Mouse (Mus musculus) megakaryocyte, embryonic 14.5 days (primary cell): ENCODE measurements around the gene Fry.

Experiments used
- FLI1 ChIP-seq: IDR thresholded peaks from 2 replicates; pipeline ENCODE4 v1.6.1; 2012; ENCODE audit warnings: low read length, inconsistent platforms, mixed read lengths
- GATA1 ChIP-seq: IDR thresholded peaks from 3 replicates; pipeline ENCODE4 v1.6.1; 2012; ENCODE audit warnings: mixed read lengths, low read length, inconsistent platforms, borderline replicate concordance

DNA sequence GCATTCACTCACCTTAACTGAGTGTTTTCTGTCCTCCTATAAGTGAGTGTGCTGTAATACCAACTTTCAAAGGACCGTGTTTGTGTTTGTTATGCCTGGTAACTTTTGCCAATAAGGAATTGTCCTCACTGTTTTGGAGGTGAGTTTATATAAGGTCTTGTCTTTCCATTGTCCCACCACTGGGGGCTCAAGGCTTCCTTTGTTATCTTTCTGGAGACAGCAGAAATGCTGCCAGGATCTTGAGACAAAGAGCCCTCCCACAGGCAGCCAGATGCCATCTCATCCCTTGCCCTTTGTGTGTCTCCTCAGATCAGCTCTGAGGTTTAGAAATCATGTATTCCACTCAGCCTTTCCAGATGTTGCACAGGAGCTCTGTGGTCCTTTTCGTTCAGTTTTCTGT lies 194.8 kb downstream of the Fry start:
- TF ChIP-seq FLI1 (no peak), GATA1 (no peak)
